Mouse (Mus musculus) v-Abl transformed pro-B cells (cell line): ENCODE data around the gene Sall2.
"Not testable (repeated sequence)": the region's sequence is repeated elsewhere in the genome, so short reads cannot be mapped to it uniquely, and the experiment has no call there.

Experiments
- in situ Hi-C, 2 experiments: fragments of 400-800 bp; cut with MboI; formaldehyde crosslinking; loops; one replicate each; pipeline ENCODE4 v1.15.1; 2025; ENCODE audit not compliant: unreplicated experiment in 2 of 2

Sall2 gene

DNA sequence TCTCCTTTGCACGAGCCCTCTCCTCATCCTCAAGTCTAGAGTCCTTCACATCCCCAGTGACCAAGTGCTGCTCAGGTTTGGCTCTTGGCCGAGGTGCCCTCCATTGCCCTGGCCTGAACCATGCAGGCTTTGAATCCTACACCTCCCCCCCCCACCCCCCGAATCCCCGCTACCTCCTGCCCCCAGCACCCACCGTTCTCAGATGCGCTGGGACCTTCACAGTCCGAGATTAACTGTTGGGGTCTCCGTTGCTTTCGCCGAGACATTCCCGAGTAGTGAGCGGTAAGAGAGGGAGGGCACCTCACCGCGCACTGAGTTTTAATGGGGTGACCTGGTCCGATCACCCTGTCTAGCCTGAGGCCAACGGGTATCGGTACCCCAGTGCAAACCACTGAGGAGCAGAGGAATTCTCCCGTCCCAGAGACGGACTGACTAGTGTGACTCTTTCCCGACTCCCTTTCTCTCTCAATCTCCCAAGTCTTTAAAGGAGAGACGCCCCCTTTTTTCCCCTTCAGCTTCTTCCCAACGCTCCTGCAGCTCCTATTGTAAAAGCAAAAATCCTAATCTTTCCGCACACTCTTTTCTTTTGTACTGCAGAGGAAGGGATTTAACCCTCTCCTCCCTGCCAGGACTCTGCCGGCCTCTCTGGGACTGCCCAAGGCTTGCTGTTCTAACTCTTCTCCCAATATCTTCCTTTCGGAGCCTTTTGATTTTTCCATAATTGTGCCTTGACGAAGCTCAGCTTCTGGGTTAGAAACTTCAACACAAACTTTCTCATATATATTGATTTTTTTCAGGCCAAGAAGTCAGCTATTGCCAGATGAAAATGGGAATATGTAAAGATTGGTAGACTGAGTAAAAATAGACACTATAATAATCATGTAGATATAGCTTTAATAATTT, at the start of gene Sall2:
Gene Sall2, minus strand, starts transcription at position 853 of the 903 bp plus-strand sequence.
- in situ Hi-C loops, result loop anchor here (25.0 kb wide), 2 partner anchors 566 to 1216 kb away; partner anchors contain the start of genes Ang4 (in 1 of the 2), Eddm3b (in 1 of the 2) and Rnase6 (in 1 of the 2)

DNA sequence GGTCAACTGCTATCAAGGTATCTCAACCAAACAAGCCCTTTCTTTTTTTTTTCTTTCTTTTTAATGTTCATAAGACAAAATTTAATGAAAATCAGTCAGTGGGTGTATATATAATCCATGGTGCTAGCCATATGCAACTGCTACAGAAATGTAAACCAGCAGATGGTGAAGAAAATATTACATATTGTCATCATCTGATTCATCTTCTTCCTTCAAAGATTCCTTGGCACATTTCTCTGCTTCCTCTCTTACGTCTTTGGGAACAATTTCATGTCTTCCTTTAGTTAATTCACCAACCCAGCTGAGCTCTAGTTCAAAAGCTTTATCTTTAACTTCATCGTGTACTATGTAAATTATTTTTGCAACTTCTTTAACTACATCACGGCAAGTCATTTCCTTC, 40.2 kb upstream of the Sall2 start:
- in situ Hi-C loops, result no loop called here

DNA sequence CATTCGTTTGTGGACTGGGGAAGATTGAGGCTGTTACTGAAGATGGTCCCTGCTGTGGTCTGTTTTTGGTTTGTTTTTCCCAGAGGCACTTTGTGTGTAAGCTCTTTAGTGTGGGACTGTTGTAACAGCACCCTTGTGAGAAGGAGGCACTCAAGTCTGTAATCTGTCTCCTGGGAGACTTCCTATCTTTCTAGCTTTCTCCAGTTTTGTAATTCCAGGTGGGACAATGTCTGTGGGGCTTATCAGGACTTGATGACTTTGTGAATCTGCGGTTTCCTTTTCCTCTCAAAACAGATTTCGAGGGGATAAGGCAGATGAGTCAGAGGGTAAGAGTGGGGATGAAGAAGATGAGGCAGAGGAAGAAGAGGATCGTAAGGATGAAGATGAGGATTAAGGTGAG, 27.7 kb upstream of the Sall2 start, which contains the start of gene Olfr1513:
Gene Olfr1513, minus strand, starts transcription at position 101 of the 400 bp plus-strand sequence.
- in situ Hi-C loops, result no loop called here

DNA sequence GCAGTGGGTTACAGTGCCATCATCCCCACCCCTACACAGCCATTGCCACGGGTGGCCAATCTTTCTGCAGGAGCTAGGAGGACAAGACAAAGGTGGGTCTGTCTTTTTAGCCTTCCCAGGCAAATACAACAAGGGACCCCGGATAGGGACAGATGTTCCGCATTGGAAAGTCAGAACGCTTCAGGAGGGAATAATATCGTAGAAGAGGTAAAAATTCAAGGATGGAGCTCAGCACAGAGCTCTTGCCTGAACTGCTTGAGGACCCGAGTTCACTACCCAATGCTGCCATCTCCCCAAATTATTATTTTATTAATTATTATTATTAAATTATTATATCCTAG, 10.9 kb upstream of the Sall2 start:
- in situ Hi-C loops, result loop anchor here (5.0 to 25.0 kb wide), 6 partner anchors 217 to 1227 kb away; partner anchors contain the start of genes Ang4 (in 2 of the 2), Eddm3b (in 1 of the 2), Rnase6 (in 1 of the 2) and Zfp219 (in 1 of the 2)

DNA sequence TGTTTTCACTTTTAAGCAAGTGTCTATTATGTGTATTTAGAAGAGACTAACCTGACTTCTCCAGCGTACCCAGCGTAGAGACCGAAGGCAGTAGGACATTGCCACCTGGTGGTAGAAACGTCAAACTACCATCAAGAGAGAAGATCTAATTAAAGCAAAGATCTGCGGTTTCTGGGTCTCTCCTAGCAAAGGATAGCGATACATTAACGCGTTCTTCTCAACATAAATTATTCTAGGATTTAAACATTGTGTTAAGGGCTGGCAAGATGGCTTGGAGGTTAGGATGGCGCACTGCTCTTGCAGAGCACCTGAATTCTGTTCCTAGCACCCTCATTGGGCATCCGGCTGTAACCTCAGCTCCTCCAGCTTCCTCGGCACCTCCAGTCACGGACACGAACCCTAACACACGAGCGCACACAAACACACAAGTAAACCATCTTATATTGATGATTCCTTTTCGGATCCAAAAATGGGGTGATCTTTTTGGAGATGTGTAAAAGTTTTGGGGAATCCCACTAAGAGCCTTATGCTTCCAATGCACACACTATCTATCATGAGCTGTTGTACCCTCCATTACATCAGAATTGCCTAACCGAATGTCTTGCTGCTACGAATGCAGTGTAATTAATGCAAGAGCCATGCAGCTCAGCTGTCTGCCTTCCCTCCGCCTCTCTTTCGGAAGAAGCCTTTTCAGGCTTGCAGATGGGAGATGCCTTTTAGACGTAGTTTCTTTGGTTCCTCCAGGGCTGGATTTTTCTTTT, 10.4 kb upstream of the Sall2 start:
- in situ Hi-C loops, result loop anchor here (5.0 to 25.0 kb wide), 6 partner anchors 217 to 1227 kb away; partner anchors contain the start of genes Ang4 (in 2 of the 2), Eddm3b (in 1 of the 2), Rnase6 (in 1 of the 2) and Zfp219 (in 1 of the 2)

DNA sequence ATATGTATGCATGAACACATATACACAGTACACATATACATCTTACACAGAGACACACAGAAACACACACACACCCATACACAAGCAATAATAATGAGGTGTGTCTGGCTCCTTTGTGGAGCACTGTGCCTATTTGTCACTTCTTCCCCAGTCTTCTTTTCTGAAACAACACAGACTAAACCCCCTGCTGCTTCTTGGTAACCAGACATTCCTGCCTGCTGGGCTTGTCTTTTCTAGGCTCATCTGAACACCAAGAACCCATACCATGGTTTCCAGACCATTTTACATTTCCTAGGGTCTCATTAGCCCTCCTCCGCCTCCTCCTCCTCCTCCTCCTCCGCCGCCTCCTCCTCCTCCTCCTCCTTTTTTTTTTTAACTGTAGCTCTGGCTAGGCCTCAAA, 3.6 kb upstream of the Sall2 start:
- in situ Hi-C loops, result loop anchor here (5.0 to 25.0 kb wide), 5 partner anchors 35 to 1220 kb away; partner anchors contain the start of genes Ang4 (in 2 of the 2), Eddm3b (in 1 of the 2), Rnase6 (in 1 of the 2) and Zfp219 (in 1 of the 2)

DNA sequence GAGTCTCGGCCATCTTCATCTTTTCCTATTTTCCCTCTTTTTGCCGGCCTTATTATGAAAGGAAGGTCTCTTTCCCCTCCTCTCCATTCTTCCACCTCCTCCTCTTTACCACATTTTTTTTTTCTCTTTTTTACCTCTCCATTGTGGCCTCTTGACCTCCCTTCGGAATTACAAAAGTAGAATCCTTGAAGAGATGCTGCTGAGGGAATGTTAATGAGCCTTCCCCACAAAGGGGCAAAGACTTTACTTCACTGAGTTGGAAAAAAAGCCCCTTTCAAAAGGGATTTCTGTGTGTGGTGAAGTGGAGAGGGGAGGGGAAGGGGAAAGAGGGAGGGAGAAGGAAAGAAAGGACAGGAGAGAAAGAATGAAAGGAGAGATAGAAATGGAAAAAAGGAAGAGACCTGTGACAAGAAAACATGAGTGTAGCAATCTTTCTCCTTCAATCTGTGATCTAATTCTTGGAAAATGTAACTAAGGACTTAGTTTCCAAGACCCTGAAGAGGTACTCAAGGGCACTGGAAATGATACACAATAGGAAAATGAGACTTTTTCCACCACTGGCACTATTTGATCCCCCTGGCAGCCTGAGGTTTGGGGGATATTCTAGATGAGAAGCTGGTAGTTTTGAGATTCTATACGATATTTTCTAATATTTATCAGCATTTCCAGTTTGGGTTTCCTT, 2.6 kb upstream of the Sall2 start:
- in situ Hi-C loops, result loop anchor here (5.0 to 25.0 kb wide), 5 partner anchors 34 to 1219 kb away; partner anchors contain the start of genes Ang4 (in 2 of the 2), Eddm3b (in 1 of the 2), Rnase6 (in 1 of the 2) and Zfp219 (in 1 of the 2)

DNA sequence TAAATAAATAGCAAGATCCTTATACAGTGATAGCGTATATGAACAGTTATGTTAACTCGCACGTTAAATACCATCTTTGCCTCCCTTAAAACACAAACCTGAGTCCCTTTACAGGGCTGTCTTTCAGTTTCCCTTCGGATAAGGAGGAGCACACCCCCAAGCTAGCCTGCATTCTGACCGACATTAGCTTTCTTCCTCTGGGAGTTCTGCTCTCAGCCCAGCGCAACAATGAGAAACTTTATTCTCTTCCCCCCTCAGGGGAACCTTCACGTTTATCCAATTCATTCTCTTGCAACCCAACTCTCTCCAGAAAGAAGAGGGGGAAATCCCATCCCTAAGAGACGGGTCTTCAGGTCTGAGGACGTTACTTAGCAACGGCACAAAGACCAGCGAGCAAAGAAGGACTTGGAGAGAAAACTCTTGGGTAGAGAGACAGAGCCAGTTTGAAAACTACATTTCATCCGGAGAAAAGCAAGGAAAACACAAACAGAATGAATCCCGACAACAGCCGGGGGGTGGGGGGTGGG, 1.1 kb downstream of the Sall2 start:
- in situ Hi-C loops, result loop anchor here (25.0 kb wide), 2 partner anchors 565 to 1215 kb away; partner anchors contain the start of genes Ang4 (in 1 of the 2), Eddm3b (in 1 of the 2) and Rnase6 (in 1 of the 2)

DNA sequence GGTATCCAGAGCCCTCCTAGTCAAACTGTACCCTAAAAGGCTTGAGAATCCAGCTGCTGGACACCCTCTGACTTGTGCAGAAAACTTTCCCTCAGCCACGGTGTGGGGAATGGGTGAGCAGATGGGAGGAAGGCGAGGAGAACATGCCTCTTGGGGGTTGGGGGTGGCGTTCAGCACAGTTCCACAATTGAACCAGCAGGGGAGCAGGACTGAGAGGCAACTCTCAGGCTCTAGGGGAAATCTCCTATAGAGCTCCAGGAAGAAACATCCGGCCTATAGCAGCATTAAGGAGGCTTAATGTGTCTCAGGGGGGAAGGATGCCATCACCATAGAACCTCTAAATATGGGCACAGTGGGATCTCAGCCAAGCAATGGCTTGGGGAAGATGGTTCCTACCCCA, 2.7 kb downstream of the Sall2 start:
- in situ Hi-C loops, result loop anchor here (25.0 kb wide), 2 partner anchors 564 to 1214 kb away; partner anchors contain the start of genes Ang4 (in 1 of the 2), Eddm3b (in 1 of the 2) and Rnase6 (in 1 of the 2)

DNA sequence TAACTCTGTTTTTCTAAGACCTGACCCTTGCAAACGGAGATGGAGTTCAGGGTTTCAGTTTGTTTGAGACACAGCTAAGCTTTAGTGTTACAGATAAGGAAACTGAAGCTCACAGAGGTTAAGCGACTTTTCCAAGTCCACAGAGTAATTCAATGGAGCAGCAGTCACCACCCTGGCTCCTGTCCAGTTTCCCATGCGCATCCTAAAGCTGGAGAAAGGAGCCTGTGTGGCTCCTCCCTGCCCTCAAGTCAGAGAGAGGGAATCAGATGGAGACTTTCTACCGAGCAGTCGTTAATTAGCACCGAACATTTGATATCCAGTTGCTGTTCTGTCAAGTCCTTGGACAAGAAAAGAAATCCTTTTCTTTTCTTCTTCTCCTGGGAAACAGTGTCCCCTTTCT, 9.2 kb downstream of the Sall2 start:
- in situ Hi-C loops, result no loop called here

DNA sequence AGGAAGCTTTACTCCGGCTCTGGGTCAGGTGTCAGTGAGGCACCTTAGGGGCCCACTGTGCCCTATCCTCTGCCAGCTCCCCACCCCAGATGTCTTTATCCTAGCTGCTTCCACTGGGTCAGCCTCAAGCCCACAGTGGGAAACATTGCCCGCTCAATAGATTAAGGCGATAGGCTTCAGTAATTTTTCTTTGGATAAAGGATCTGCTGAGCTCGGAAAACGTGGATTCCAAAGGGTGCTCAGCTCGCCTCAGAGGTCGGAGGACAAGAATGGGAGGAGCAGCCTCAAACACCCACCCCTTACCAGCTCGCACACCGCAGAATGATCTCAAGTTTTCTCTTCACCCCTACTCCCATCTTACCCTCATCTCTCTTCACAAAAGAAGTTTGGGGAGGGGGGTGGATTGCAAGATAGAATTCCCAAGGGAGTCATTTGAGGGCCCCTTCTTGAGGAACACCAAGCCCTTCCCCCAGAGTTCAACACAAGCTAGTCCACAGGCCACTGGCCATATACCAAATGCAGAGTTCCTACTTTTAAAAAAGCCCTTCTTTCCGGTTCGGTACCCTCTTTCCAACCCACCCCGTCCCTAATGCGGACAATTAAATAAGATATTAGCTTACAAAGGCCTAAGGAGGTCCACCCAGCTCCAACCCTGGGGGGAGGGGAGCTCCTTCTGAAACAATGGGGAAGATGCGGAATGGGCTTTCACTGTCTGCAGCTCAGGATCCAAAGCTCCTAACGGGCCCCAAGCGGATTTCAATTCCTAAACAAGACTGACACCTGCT, 11.9 kb downstream of the Sall2 start:
- in situ Hi-C loops, result no loop called here

DNA sequence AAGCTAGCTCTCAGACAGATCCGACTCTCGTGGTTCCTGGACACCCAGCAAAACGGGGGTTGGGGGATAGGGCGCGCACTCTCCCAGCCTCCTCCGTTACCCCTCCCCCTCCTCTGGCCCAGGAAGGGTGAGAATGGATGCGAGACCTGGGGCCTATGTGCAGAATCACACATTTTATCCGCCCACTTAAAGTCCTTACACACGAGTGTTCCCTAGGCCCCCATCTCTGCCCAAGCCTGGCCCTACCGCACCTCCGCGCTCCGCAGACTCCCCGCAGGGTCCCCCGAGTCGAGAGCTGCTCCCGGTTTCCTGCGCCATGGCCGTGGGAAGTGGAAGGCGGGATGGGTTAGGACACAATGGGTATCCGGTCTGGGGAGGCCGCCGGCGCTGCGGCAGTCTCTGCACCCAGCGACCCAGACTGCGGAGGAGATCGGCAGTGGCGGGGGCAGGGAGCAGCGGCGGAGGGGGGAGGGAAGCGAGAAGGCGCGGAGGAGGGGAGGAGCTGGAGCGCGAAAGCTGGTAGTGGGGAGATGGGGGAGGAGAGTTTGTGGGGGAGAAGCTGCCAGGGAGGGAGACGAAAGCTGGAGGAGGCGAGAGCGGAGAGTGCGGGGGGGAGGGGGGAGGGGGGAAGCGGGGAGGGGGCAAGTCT, 12.6 kb downstream of the Sall2 start:
- in situ Hi-C loops, result no loop called here

DNA sequence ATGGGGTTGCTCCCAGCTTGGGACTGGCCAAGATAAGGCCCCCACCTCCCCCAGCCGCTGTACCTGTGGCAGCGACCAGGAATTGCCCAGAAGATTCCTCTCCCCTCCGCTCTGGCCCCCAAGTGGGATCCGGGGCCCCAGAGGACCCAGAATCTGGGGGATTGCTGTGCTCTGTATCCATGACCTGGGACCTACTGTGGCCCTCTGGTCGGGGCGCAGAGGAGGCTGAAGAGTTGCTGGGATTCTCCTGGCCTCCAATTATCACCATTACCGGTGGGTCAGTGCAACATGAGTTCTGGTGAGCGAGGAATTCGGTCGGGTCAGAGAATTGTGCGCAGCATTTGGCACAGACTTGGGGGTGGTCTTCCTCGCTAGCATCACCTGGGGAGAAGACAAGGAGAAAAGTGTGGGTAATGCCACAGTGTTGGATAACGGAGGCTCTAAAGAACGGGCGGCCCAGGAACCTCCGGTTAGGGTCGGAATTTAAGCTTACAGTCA, 13.2 kb downstream of the Sall2 start:
- in situ Hi-C loops, result no loop called here

DNA sequence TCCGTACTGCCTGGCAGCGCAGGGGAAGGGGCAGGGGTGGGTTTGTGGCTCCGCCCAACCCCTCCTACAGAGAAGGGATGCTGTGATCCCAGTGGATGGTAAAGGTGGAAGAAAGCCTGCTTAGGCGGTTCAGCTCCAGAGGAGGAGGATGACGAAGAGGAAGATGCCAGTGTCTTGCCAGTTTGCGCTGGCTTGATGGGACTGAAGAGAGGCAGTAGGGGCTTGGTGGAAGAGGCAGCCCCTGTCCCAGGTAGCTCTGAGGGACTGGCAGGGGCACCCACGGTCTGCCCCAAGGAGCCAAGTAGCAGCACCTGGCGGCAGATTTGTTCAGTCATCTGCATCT, 13.8 kb downstream of the Sall2 start:
- in situ Hi-C loops, result no loop called here

DNA sequence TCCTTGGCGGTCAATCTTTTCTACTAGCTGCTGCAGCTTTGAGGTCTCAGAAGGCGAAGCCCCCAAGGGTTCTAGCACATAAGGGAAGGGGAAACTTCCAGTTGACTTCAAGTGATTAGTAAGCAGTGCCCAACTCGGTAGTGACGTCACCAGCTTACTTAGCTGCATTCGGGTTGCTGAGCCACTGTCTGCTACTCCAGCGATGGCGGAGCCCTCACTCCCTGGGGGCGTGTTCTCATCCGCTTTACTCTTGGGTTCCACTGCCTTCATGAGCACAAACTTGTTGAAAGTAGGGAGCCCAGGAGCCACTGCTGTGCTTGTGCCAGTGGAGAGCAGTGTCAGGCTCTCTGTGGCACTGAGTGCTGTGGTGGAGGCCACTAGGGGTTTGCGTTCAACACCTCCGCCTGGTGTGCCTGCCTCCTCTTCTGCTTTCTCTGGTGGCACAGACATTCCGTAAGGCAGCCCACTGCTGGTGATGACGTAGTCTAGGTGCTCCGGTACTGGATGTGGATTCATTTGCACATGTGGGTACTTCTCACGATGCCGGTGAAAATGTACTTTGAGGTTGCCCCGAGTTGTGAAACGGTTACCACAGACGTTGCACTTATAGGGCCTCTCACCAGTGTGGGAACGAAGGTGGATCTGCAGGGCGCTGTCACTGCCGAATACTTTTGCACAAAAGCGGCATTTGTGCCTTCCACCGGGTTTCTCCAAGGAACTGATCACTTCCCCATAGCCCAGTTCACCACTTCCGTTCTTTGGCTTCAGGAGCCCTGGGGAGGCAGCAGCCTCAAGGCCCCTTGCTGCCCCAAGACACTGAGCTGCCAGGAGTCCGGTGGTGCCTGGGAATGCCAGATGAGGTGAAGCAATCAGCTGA, 14.4 kb downstream of the Sall2 start:
- in situ Hi-C loops, result no loop called here

DNA sequence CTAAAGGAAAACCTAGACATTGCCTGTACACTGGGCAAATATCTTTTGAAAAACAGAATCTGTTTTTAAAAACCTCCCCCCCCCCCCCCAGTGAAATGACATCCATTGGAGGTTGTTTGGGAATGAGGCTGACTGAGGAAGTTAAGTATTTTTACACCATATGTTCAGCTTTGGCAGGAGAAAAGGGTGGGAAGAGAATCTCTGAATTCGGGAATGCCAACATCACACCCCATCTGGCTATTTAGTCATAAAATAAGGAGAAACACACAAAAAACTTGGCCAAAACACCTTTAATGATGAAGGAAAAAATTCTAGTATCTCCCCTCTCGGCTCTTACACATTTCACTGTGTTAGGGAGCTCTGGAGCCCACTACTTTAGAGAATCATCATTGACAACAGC, 17.7 kb downstream of the Sall2 start:
- in situ Hi-C loops, result no loop called here

DNA sequence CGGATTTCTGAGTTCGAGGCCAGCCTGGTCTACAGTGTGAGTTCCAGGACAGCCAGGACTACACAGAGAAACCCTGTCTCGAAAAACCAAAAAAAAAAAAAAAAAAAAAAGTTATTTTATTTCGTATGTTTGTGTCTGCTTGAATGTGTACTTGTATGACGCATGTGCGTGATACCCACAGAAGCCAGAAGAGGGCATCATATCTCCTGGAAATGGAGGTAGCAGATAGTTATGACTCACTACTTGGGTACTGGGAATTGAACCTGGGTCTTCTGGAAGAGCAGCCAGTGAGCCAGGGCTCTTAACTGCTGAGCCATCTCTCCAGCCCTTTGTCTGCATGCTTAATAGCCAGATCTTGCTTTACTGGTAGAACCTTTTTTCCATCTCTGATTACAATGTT, 18.2 kb downstream of the Sall2 start:
- in situ Hi-C loops, result not testable (repeated sequence)
